Mouse (Mus musculus): ENCODE data around the gene Ap5b1. TPM values are rescaled to one million over a fixed set of nuclear protein-coding genes. Genes with fewer than 3 reads are reported as not detected.

Gene Ap5b1
- total and polyA plus RNA-seq, 2 experiments from 2014 or later: 1.9 to 14.5 TPM

- 95% methylated on average over 13 of the region's 13 CpGs for WGBS
- DNase-seq (ENCODE audit: low spot score) (no peak), ATAC-seq (ENCODE audit: low FRiP score) (no peak)
- Histone ChIP-seq H3K9ac (replicated peaks; ENCODE audit: low read length, poor library complexity, severe bottlenecking) (peak overlapping the region; percentile 84), H3K27me3 (ENCODE audit: insufficient read depth, low read length) (no peaks in the 10 kb centered on the region), H3K4me2 (ENCODE audit: low read depth, low read length, poor library complexity, severe bottlenecking) (peak overlapping the region; percentile 74), H3K4me3 (ENCODE audit: low read depth, low read length) (peak overlapping the region; percentile 61; the same call in 1 of the 2 replicates), H3K36me3 (ENCODE audit: insufficient read depth, low read length) (peaks cover 45% of the 10 kb centered on the region), H3K27ac (ENCODE audit: low read depth, low read length) (peak overlapping the region; percentile 98; the same call in 1 of the 2 replicates), H3K9me3 (ENCODE audit: low read length) (no peaks in the 10 kb centered on the region), H3K4me1 (ENCODE audit: insufficient read depth, low read length) (peaks cover 14% of the 10 kb centered on the region; the same call in 1 of the 2 replicates)
- TF ChIP-seq CTCF (IDR thresholded peaks at IDR 0.05): no peak
Observed at GRCm38 (mm10) chr19:5608707-5609106, 40.9 kb downstream of the Ap5b1 start.

- TF ChIP-seq CTCF (IDR thresholded peaks at IDR 0.05): no peak
- peak overlapping the region; percentile 61 for H3K4me3 ChIP-seq (ENCODE audit: low read depth, low read length)
- H3K27me3 ChIP-seq (ENCODE audit: insufficient read depth, low read length): no peaks in the 10 kb centered on the region
- H3K36me3 ChIP-seq (ENCODE audit: insufficient read depth, low read length): peaks cover 41% of the 10 kb centered on the region
- H3K9me3 ChIP-seq (ENCODE audit: low read length): no peaks in the 10 kb centered on the region
- DNase-seq (ENCODE audit: low spot score) (no peak), ATAC-seq (ENCODE audit: low FRiP score) (no peak)
- peaks cover 14% of the 10 kb centered on the region; the same call in 1 of the 2 replicates for H3K4me1 ChIP-seq (ENCODE audit: insufficient read depth, low read length)
- H3K4me2 ChIP-seq (ENCODE audit: low read depth, low read length, poor library complexity, severe bottlenecking): peak overlapping the region; percentile 74
- H3K27ac ChIP-seq (ENCODE audit: low read depth, low read length): peak overlapping the region; percentile 98
- WGBS: 62% methylated on average over 10 of the region's 10 CpGs
- H3K9ac ChIP-seq (replicated peaks; ENCODE audit: low read length, poor library complexity, severe bottlenecking): peak overlapping the region; percentile 84
Observed at GRCm38 (mm10) chr19:5609171-5609546, 41.3 kb downstream of the Ap5b1 start.

DNA sequence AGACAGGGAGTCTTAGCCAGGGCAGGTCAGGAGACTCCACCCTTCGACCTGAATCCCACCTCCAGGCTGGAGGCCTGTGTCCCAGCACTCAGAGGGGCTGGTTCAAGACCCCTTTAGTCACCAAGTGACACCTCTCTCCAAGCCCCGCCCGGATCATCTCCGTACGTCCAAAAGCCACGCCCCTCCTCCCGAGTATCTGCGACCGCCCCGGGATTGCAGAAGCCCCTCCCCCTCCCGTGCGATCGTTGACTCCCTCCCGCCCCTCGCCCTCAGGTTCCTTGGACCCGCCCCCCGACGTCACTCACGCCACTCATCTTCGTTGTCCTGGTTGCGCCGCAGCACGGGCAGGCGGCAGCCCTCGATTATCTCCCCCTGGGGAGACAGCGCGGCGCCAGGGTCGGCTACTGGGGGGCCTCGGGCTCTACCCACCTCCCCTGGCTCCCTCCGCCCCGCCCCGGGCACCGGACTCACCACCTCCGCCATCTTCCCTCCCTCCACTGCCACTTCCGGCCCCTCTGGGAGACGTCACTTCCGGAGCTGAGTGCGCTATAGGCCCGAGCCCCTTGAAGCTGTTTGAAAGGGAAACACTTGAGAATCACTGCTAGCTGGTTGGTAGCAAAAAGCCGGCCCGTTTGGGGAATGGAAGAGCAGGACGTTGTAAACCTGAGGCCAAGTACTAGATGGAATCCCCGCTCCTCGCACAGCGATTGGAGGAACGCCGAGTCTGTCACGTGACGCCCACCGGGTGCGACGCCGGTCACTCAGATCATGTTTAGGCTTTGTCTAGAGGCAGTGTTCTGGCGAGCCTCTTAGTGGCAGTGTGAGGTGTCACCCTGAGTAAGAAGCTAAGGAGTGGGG, 42.0 kb downstream of the Ap5b1 start, which contains the start of gene Kat5:
Gene Kat5, minus strand, starts transcription at position 691 of the 858 bp plus-strand sequence.
- Histone ChIP-seq H3K9ac (replicated peaks; ENCODE audit: low read length, poor library complexity, severe bottlenecking) (peak within 1 kb of the TSS; percentile 84), H3K27ac (ENCODE audit: low read depth, low read length) (peak within 1 kb of the TSS; percentile 98), H3K27me3 (ENCODE audit: insufficient read depth, low read length) (no peaks in the 10 kb centered on the region), H3K4me3 (ENCODE audit: low read depth, low read length) (peak within 1 kb of the TSS; percentile 61), H3K4me2 (ENCODE audit: low read depth, low read length, poor library complexity, severe bottlenecking) (peak within 1 kb of the TSS; percentile 74), H3K9me3 (ENCODE audit: low read length) (no peaks in the 10 kb centered on the region), H3K36me3 (ENCODE audit: insufficient read depth, low read length) (peaks cover 35% of the 10 kb centered on the region), H3K4me1 (ENCODE audit: insufficient read depth, low read length) (peaks cover 14% of the 10 kb centered on the region; the same call in 1 of the 2 replicates)
- DNase-seq (ENCODE audit: low spot score) (peak; percentile 94), ATAC-seq (ENCODE audit: low FRiP score) (peak; percentile 94)
- TF ChIP-seq CTCF (IDR thresholded peaks at IDR 0.05): peak; percentile 39
- WGBS: under 1% methylated on average over 53 of the region's 55 CpGs

DNA sequence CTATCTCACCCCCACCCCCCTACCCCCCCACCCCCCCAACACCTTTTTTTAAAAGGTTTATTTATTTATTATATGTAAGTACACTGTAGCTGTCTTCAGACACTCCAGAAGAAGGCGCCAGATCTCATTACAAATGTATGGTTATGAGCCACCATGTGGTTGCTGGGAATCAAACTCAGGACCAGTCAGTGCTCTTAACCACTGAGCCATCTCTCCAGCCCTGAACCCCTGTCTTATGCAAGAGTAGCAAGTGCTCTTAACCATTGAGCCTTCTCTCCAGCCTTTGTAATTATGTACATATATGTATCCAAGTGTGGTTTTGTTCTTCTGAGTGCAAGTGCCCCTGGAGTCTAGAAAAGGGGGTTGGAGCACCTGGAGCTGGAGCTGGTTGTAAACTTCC, 44.1 kb downstream of the Ap5b1 start:
- H3K27ac ChIP-seq (ENCODE audit: low read depth, low read length): no peak overlapping the region
- peaks cover 14% of the 10 kb centered on the region; the same call in 1 of the 2 replicates for H3K4me1 ChIP-seq (ENCODE audit: insufficient read depth, low read length)
- no peak overlapping the region for H3K4me2 ChIP-seq (ENCODE audit: low read depth, low read length, poor library complexity, severe bottlenecking)
- 81% methylated on average over 1 of the region's 1 CpGs for WGBS
- H3K4me3 ChIP-seq (ENCODE audit: low read depth, low read length): no peak overlapping the region
- H3K9ac ChIP-seq (replicated peaks; ENCODE audit: low read length, poor library complexity, severe bottlenecking): no peak overlapping the region
- TF ChIP-seq CTCF (IDR thresholded peaks at IDR 0.05): no peak
- 0 out of 2 replicates have a peak, but pooled peaks cover 13% of the 10 kb centered on the region for H3K36me3 ChIP-seq (ENCODE audit: insufficient read depth, low read length)
- H3K9me3 ChIP-seq (ENCODE audit: low read length): no peaks in the 10 kb centered on the region
- ATAC-seq (ENCODE audit: low FRiP score) (no peak), DNase-seq (ENCODE audit: low spot score) (no peak)
- no peaks in the 10 kb centered on the region for H3K27me3 ChIP-seq (ENCODE audit: insufficient read depth, low read length)

DNA sequence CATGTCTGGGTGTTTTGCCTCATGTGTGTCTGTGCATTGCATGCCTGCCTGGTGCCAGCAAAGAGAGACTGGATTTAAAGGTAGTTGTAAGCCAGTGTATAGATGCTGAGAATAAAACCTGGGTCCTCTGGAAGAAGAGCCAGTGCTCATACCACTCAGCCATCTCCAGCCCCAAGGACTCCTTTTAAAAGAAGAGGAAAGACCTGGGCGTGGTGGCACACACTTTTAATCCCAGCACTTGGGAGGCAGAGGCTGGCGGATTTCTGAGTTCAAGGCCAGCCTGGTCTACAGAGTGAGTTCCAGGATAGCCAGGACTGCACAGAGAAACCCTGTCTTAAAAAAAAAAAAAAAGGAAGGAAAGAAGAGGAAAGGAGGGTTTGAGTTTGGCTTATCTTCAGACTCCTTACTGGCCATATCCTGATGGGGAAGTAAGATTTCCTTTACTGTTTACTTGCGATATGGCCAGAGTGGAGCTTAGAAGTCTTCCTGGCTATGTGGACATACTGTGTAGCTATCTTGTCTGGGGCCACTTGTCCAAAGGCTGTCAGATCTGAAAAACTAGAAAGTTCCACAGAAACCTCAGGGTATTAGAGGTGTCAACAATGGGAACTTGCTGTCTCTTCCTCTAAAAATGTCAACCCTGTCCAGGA, 45.1 kb downstream of the Ap5b1 start:
- TF ChIP-seq CTCF (IDR thresholded peaks at IDR 0.05): no peak
- no peak overlapping the region for H3K4me3 ChIP-seq (ENCODE audit: low read depth, low read length)
- H3K4me1 ChIP-seq (ENCODE audit: insufficient read depth, low read length): peaks cover 14% of the 10 kb centered on the region; the same call in 1 of the 2 replicates
- no peak overlapping the region for H3K9ac ChIP-seq (replicated peaks; ENCODE audit: low read length, poor library complexity, severe bottlenecking)
- no peak overlapping the region for H3K27ac ChIP-seq (ENCODE audit: low read depth, low read length)
- no peak for DNase-seq (ENCODE audit: low spot score)
- no peaks in the 10 kb centered on the region for H3K27me3 ChIP-seq (ENCODE audit: insufficient read depth, low read length)
- no peak for ATAC-seq (ENCODE audit: low FRiP score)
- WGBS: 78% methylated on average over 3 of the region's 3 CpGs
- H3K4me2 ChIP-seq (ENCODE audit: low read depth, low read length, poor library complexity, severe bottlenecking): no peak overlapping the region
- 0 out of 2 replicates have a peak, but pooled peaks cover 4% of the 10 kb centered on the region for H3K36me3 ChIP-seq (ENCODE audit: insufficient read depth, low read length)
- H3K9me3 ChIP-seq (ENCODE audit: low read length): no peaks in the 10 kb centered on the region

All from midbrain, postnatal 0 days (tissue).